Mouse (Mus musculus) neural tube, embryonic 14.5 days (tissue): Measurements from ENCODE around the gene Gpr87. TPM values are rescaled to one million over a fixed set of nuclear protein-coding genes. Genes with fewer than 3 reads are reported as not detected.

Experiments
- ATAC-seq: fragments of 200-750 bp; cut with Nextera tagmentation; 2 replicates; pipeline ENCODE4 v1.8.0; 2017; ENCODE audit warnings: low read depth, mild to moderate bottlenecking, moderate TSS enrichment, moderate library complexity
- H3K27ac ChIP-seq: fragments of 300-500 bp; sonication (generic); 2 replicates; pipeline ENCODE4 v1.5.1; 2014; ENCODE audit warnings: low read depth, mild to moderate bottlenecking, control low read depth, low read length, moderate library complexity, mixed read lengths
- H3K27me3 ChIP-seq: fragments of 300-500 bp; sonication (generic); 2 replicates; pipeline ENCODE4 v1.6.1; 2014; ENCODE audit warnings: low read length; ENCODE audit not compliant: control insufficient read depth, insufficient read depth
- H3K36me3 ChIP-seq: fragments of 300-500 bp; sonication (generic); 2 replicates; pipeline ENCODE4 v1.6.1; 2014; ENCODE audit warnings: low read length, mixed read lengths; ENCODE audit not compliant: control insufficient read depth, insufficient read depth
- H3K4me1 ChIP-seq: fragments of 300-500 bp; sonication (generic); 2 replicates; pipeline ENCODE4 v1.6.1; 2014; ENCODE audit warnings: low read length; ENCODE audit not compliant: control insufficient read depth, insufficient read depth
- H3K4me2 ChIP-seq: fragments of 300-500 bp; sonication (generic); 2 replicates; pipeline ENCODE4 v1.6.1; 2014; ENCODE audit warnings: mild to moderate bottlenecking, low read depth, low read length, control low read depth
- H3K4me3 ChIP-seq: fragments of 300-500 bp; sonication (generic); 2 replicates; pipeline ENCODE4 v1.5.1; 2014; ENCODE audit warnings: low read depth, low read length, control low read depth, mixed read lengths
- H3K9ac ChIP-seq: fragments of 300-500 bp; sonication (generic); replicated peaks from 2 replicates; pipeline ENCODE4 v1.6.1; 2014; ENCODE audit warnings: low read depth, mild to moderate bottlenecking, control low read depth, low read length, mixed read lengths
- H3K9me3 ChIP-seq: fragments of 300-500 bp; sonication (generic); 2 replicates; pipeline ENCODE4 v1.6.1; 2016; ENCODE audit warnings: low read length; ENCODE audit not compliant: control insufficient read depth
- WGBS: fragments of 180-500 bp; shearing (Covaris S2); extraction: QIAGEN DNeasy Blood & Tissue Kit; methylation state at CpG from one replicate; pipeline ENCODE4 v1.1.7; 2014; 5-methylcytosine and 5-hydroxymethylcytosine counted together
- polyA plus RNA-seq: library from polyadenylated mRNA; unstranded; fragments of >200 nt; fragmentation: Nextera tagmentation; extraction: Ambion mirVana; gene quantifications from 2 replicates; pipeline ENCODE4 v1.2.1, GENCODE M21; 2014

The Gpr87 gene
- 0.22 and 0.46 TPM in 2 replicates for polyA plus RNA-seq

DNA sequence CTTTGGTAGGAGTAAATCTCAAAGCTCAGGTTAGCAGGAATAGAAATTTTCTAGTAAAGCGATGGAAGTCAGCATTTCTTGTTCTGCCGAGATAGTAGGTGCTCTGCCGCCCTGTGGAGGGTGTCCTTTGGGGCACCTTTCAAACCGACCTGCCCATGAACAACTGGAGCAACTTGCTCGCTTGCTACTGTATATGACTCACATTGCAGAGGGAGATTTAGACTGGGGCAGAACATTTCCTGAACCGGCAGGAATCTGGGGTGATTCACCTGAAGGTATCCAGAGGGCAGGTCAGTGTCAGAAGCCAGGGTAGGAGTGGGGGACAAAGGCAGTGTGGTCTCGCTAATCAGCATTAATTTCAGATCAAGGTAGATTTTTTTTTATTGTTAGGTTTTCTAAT, at the start of gene Gpr87:
TSS of gene Gpr87 (minus strand) at position 167 of the 400 bp plus-strand sequence.
- Histone ChIP-seq H3K4me2 (no peak within 1 kb of the TSS), H3K27ac (no peak within 1 kb of the TSS), H3K4me3 (no peak within 1 kb of the TSS), H3K4me1 (no peaks in the 10 kb centered on the region), H3K27me3 (no peaks in the 10 kb centered on the region), H3K9me3 (no peaks in the 10 kb centered on the region), H3K9ac (no peak within 1 kb of the TSS), H3K36me3 (no peaks in the 10 kb centered on the region)
- ATAC-seq: no peak
- 89% methylated on average over 7 of the region's 7 CpGs for WGBS

DNA sequence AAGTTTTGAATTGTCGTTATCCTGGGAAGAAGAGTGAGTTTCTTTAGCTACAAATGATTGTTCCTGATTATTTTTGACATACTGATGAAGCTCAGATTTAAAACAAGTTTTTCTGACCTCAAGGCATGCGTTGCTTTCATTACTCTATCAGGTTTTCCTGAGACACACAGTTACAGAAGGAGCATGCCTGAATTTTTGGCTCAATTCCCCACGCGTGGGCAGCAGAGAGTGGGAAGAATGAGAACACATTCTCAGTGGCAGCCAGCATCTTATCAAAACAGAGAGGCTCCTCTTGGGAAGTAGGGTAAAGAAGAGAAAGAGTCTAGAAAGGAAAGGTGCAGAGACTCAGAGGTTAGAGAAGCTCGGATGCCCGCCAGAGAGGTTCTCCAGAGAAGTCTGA, 48.5 kb upstream of the Gpr87 start:
- ATAC-seq: no peak
- Histone ChIP-seq H3K36me3 (no peaks in the 10 kb centered on the region), H3K4me1 (no peaks in the 10 kb centered on the region), H3K27ac (no peak overlapping the region), H3K9ac (no peak overlapping the region), H3K9me3 (no peaks in the 10 kb centered on the region), H3K4me3 (no peak overlapping the region), H3K27me3 (no peaks in the 10 kb centered on the region), H3K4me2 (no peak overlapping the region)
- 83% methylated on average over 6 of the region's 6 CpGs for WGBS

GRCm38 (mm10) chr3:59234878-59235277, 40.0 kb upstream of the Gpr87 start:
- Histone ChIP-seq H3K4me3 (no peak overlapping the region), H3K9me3 (no peaks in the 10 kb centered on the region), H3K4me1 (no peaks in the 10 kb centered on the region), H3K9ac (no peak overlapping the region), H3K27ac (no peak overlapping the region), H3K36me3 (no peaks in the 10 kb centered on the region), H3K4me2 (no peak overlapping the region), H3K27me3 (no peaks in the 10 kb centered on the region)
- 77% methylated on average over 5 of the region's 5 CpGs for WGBS
- no peak for ATAC-seq

GRCm38 (mm10) chr3:59230912-59231311, 36.0 kb upstream of the Gpr87 start:
- H3K27ac ChIP-seq: no peak overlapping the region
- 75% methylated on average over 3 of the region's 3 CpGs for WGBS
- H3K9me3 ChIP-seq: no peaks in the 10 kb centered on the region
- no peak overlapping the region for H3K4me2 ChIP-seq
- no peaks in the 10 kb centered on the region for H3K36me3 ChIP-seq
- no peak overlapping the region for H3K9ac ChIP-seq
- no peak for ATAC-seq
- H3K4me1 ChIP-seq: no peaks in the 10 kb centered on the region
- no peaks in the 10 kb centered on the region for H3K27me3 ChIP-seq
- no peak overlapping the region for H3K4me3 ChIP-seq

DNA sequence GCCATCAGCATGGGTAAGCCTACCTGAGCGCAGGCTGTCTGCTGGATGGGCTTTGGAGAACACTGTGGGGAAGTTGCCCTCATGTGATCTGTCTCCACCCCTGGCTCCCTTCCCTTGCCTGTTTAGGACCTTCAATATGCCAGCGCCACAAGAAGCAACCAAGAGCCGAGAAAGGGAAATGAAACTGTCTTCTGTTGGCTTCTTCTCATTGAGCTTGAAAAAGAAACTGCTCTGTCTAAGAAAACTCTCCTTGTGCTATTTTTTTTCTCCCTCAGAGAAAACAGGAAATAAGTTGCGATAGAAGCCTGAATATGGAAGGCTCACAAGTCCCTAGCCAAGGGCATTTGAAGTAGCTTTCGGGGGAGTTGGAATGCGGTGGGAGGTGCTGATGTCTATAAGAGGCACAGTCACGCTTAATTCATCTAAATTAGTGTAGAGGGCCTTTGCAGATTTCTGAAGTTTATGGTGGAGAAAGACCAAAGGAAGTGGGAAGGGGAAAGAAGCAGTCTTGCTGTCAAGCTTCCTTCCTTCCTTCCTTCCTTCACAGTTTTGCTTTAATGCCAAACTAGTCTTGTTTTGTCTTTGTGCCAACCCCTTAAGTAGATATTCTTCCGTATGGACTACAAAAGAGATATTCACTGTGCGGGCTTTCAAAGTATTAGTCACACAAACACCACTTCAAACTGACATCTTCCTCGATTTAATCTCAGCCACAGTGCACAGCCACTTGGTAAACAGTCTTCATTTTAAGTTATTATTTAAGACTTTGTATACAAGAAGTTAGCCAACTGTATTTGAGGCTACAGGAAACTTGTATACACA, 34.0 kb upstream of the Gpr87 start:
- WGBS: 54% methylated on average over 10 of the region's 10 CpGs
- H3K36me3 ChIP-seq: no peaks in the 10 kb centered on the region
- H3K9ac ChIP-seq: no peak overlapping the region
- H3K4me1 ChIP-seq: no peaks in the 10 kb centered on the region
- H3K4me3 ChIP-seq: no peak overlapping the region
- no peaks in the 10 kb centered on the region for H3K9me3 ChIP-seq
- H3K27ac ChIP-seq: no peak overlapping the region
- no peak overlapping the region for H3K4me2 ChIP-seq
- ATAC-seq: no peak
- no peaks in the 10 kb centered on the region for H3K27me3 ChIP-seq

DNA sequence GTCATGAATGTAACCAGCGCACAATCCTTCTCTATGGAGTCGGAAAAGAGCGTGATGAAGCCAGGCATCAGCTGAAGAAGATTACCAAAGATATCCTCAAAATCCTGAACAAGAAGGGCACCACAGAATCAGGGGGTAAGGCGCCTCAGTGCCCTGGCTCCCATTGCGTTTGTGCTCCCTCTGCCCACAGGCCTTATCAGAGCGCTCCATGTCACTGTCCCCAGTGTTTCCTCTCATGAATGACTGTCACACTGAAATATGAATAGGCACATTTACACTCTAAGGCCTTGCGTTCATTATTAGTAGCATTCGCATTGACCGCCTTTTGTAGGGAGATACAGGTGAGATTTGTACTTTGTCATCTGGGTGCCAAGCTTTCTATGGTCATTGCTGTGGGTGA, 32.8 kb upstream of the Gpr87 start:
- Histone ChIP-seq H3K4me3 (no peak overlapping the region), H3K27me3 (no peaks in the 10 kb centered on the region), H3K27ac (no peak overlapping the region), H3K4me2 (no peak overlapping the region), H3K36me3 (no peaks in the 10 kb centered on the region), H3K9me3 (no peaks in the 10 kb centered on the region), H3K4me1 (no peaks in the 10 kb centered on the region), H3K9ac (no peak overlapping the region)
- 95% methylated on average over 9 of the region's 9 CpGs for WGBS
- no peak for ATAC-seq

GRCm38 (mm10) chr3:59225411-59225810, 30.5 kb upstream of the Gpr87 start:
- Histone ChIP-seq H3K27me3 (no peaks in the 10 kb centered on the region), H3K4me3 (no peak overlapping the region), H3K4me2 (no peak overlapping the region), H3K27ac (no peak overlapping the region), H3K9ac (no peak overlapping the region), H3K36me3 (no peaks in the 10 kb centered on the region), H3K4me1 (no peaks in the 10 kb centered on the region), H3K9me3 (no peaks in the 10 kb centered on the region)
- ATAC-seq: no peak

DNA sequence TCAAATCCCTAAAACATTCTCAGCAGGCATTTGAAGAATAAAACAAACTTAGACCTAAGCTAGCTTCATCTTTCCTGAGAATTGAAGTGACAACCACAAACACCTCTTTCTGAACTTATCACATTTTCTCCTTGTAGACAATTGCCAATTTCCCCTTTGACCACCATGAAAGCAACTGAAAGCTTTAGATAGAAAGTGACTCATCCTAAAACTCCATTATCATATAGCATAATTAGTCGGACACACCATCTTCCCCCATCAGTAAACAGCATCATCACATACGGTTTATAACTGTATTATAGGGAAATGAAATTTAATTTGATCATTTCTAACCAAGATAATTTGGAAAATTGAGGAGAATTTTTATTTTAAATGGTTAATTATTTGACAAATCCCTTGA, 27.4 kb upstream of the Gpr87 start:
- H3K36me3 ChIP-seq: no peaks in the 10 kb centered on the region
- H3K4me1 ChIP-seq: no peaks in the 10 kb centered on the region
- WGBS: 91% methylated on average over 2 of the region's 2 CpGs
- no peaks in the 10 kb centered on the region for H3K9me3 ChIP-seq
- H3K27me3 ChIP-seq: no peaks in the 10 kb centered on the region
- H3K27ac ChIP-seq: no peak overlapping the region
- ATAC-seq: no peak
- no peak overlapping the region for H3K4me2 ChIP-seq
- no peak overlapping the region for H3K9ac ChIP-seq
- no peak overlapping the region for H3K4me3 ChIP-seq

- ATAC-seq: no peak
- no peak overlapping the region for H3K9ac ChIP-seq
These were observed 24.4 kb upstream of the Gpr87 start for GRCm38 (mm10) chr3:59219326-59219725.

More at GRCm38 (mm10) chr3:59219326-59219725, 24.4 kb upstream of the Gpr87 start:
- Histone ChIP-seq H3K36me3 (no peaks in the 10 kb centered on the region), H3K9me3 (no peaks in the 10 kb centered on the region), H3K27ac (no peak overlapping the region), H3K4me3 (no peak overlapping the region), H3K27me3 (no peaks in the 10 kb centered on the region), H3K4me2 (no peak overlapping the region), H3K4me1 (no peaks in the 10 kb centered on the region)
- WGBS: 93% methylated on average over 2 of the region's 2 CpGs
